Mouse (Mus musculus) 3T3-L1 (cell line): ENCODE measurements around the gene Gm11733.

Source experiments
- DNase-seq: peaks from one replicate; pipeline ENCODE4 v3.0.0-alpha.2; 2015; ENCODE audit warnings: low read depth, low spot score

Gene Gm11733

GRCm38 (mm10) chr11:117478271-117479006 is 5.7 kb upstream of the Gm11733 start:
- no peak for DNase-seq

DNA sequence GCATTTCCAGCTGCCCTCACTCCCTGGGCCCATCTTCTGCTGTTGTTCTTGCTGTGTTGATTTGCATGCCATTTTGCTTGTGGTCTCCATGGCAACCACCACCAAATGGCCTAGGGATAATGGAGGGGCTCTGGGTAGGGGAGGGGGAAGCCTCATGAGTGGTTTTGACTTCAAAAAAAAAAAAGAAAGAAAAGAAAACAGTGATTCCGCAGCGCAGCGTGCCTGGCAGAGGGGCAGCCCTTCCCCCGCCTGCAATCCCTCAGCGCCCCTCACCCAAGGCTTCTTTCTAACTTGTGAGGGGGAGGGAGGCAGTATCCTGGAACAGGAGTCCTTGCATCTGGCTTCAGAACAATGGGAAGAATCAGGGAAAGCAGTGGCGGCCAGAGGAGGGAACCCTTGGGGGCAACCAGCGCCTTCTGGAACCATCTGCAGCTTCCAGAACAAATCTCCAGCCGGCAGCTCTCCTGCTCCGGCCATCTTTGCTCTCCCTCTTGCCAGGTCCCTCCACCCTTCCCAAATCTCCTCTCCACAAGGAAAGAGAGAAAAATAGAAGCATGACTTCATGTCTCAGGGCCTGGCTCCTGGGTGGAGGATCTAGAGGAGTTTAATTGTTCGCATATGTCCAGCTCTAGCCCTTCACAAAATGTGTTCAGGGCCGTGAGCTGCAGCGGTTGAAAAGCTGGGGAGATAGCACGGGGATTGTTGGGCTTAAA is 5.0 kb upstream of the Gm11733 start:
- DNase-seq: peak; percentile 19

DNA sequence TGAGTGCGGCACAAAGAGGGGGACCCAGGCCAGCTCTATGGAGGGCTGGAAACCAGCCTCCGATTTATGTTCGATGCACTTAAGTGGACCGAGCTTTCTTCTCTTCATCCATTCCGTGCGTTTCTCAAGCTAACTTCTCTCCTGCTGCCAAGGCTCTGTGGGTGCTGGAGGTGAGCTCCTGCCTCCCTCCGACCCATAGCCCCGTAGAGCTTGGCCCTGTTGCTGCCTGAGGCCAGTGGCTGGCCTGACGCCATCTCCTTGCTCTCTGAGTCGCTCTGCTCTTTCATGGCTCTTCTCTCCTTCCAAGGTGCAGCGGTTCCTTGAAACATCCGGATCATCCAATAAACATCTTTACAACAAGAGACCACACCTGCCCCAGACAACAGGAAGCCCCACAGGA is 4.4 kb upstream of the Gm11733 start:
- no peak for DNase-seq

DNA sequence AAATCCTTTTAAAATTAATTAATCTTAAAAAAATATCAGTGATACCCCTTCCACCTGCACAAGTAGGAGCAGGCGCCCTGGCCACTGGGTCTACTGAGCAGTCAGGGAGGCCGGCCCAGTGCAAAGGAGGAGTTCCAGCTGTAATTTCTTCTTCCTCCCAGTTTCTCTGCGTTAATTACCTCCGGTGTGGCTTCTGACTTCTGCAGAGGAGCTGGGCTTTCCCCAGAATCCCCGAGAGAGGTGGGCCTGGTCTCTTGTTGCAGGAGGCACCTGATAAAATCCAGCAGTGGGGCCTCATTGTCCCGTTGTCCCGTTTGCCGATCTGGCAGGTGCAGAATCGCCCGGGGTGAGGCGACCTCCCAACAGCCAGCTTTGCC is 1.9 kb upstream of the Gm11733 start:
- DNase-seq: no peak

- DNase-seq: peak; percentile 9
These were observed 1.3 kb upstream of the Gm11733 start for GRCm38 (mm10) chr11:117482677-117483511.

DNA sequence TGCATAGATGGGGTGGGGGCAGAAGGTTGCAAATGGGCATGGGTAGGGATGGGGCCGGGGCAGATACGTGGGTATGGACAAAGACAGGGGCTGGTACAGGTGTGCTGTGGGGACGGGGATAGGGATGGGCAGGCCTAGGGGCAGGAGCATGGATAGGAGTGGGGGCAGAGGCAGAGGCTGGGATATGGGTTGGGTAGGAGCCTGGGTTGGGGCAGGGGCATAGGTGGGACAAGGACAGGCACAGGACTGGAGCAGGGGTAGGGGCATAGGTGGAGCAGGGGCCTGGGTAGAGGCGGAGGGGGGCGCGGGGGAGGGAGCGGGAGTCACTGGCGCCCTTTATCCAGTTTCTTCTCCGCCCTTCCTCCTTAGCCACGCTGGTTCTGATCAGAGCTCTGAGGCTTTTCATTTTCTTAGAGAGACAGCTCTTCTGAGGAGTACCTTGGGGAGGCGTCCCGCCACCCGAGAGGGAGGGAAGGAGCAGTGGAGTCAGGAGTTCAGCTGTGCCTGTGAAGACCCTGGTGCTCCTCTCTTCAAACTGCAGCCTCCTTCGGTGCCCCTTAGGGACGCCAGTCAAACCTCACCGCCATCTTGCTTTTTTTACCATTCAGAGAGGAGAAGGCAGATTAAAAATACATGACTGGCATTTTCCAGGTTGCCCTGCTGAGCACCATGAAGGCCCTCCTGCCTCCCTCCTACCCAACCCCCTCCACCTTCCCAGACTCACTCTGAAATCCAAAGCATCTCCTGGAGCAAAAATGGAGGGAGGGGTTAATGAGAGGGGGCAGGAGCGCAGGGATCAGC is 7.4 kb downstream of the Gm11733 start:
- DNase-seq: no peak

DNA sequence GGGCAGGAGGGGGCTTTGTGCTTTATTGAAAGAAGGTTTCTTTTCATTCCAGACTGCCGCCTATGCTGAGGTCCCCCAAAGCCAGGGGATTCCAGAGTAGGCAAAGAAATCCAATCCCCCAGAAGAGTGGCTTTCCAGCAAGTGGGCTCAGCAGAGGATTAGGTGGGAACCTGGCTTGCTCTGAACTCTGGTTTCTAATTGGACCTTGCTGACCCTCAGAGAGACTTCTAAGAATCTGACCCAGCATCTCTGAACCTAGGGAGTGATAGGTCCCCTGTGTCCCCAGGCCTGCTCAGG is 8.0 kb downstream of the Gm11733 start:
- DNase-seq: no peak

DNA sequence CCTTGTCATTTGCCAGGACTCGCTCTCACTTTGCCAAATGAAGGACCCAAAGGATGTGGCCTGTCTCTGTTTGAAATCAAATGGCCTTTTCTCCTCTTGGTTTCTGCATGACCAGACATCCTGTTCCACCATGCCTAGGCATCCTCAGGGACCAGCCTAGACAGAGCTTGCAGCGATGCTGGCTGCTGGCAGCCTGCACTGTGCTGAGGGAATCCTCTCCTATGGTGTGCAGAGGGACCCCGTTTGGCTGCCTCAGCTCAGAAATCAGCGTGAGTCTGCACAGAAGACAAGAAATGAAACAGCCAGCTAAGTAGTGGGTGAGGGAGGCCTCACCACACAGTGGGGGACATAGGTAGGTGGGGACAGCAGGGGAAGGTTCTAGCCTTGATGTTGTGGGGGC is 12.6 kb downstream of the Gm11733 start:
- no peak for DNase-seq

DNA sequence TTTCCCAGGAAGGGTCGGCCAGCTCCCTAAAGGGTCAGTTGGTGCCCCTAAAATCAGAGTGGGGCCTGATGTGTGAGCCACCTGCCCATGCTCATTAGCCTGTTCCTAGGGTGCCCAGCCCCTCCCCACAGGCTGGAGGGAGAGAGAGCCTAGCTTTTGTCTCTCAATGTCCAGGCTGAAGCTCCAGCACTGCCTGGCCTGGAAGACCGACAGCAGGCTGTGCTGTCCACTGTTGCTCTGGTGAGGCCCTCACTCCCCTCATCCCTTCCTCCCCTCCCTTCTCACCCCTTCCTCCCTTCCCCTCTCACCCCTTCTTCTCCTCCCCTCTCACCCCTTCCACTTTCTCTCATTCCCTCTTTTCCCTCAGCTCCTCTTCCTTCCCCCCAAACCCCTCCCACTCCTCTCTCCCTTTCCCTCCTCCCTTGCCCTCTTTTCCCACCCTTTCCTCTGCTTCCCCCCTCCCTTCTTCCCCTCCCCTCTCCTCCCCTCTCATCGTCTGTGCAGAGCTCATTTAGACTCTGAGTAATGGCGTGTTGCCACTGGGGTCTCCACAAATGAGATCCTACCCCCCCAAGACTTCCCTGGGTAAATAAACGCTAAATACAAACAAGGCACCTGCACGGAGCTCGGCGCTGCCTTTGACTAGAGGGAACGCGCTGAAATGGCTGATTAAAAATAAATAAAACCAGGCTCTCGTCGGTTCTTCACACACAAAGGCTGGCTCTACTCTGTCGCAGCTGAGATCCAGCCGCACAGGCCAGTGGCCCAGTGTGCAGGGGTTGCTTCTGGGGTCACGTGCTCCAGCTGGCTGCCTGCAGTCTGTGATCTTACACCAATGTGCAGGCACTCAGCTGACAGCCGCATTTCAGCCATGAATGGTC is 13.3 kb downstream of the Gm11733 start:
- DNase-seq: no peak

- DNase-seq: no peak
These were observed 14.0 kb downstream of the Gm11733 start for GRCm38 (mm10) chr11:117498137-117498511.

DNA sequence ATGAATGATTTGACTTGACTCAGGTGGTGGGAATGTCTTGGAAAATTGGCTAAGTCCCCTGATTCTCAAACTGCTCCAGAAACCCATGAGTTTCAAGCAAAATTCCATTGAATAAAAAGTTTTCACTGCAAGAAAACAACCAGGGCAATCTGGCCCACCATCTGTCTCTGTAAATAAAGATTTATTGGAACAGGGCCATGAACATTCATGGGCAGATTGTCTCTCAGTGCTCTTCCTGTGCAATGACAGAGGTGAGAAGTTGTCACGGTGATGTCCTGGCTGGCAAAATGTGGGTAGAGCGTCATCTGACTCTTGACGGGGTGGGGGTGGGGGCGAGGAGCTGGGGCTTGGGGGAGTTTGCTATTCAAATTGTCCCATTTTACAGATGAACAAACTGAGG is 24.8 kb downstream of the Gm11733 start:
- no peak for DNase-seq

DNA sequence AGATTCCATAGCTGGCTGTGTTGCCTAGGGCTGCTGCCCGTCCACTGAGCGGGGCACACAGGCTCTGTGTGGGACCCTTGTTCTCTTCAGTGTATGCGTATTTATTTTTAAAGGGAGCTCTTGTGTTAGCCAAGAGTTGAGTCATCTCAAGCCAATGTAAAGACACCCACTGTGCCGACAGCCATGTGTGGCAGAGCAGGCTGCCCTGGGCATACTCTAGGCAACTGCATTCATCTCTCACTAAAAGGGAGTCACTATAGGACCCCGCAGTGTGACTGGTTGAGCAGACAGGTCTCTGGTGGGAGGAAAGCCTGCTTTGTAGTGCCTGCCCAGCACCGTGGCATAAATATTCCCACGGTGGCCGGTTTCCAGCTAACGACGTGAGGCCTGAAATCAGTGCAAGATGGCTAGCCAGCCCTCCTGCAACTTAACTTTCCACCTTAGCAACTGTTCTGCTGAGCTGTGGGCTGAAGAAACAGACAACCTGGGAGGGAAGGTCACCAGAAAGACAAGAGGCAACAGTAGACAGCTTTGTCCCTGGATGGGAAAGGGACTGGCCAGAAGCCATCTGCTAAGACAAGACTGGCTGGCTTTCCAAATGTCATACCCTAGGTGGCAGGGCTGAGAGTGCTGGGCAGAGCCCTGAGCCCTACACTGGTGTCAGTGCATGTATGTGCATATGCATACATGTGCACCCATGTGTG is 31.7 kb downstream of the Gm11733 start:
- no peak for DNase-seq

DNA sequence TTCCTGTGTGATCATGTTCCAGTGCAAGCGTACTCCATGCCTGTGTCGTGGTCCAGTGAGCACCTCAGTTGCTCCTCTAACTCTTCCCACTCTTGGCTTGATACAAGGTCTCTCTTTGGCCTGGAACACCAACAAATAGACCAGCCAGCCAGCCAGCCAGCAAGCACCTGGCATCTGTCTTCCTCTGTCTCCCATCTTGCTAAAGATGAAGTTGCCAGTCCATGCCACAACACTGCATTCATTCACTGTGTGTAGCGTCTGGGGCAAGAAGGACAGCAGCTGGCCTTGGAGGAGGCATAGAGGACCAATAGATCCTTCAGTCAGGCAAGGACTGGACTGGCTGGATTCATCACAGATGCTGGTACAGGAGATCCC is 32.2 kb downstream of the Gm11733 start:
- no peak for DNase-seq

- DNase-seq: no peak
These were observed 38.0 kb downstream of the Gm11733 start for GRCm38 (mm10) chr11:117521906-117522780.

- DNase-seq: no peak
These were observed 38.8 kb downstream of the Gm11733 start for GRCm38 (mm10) chr11:117522879-117523519.

DNA sequence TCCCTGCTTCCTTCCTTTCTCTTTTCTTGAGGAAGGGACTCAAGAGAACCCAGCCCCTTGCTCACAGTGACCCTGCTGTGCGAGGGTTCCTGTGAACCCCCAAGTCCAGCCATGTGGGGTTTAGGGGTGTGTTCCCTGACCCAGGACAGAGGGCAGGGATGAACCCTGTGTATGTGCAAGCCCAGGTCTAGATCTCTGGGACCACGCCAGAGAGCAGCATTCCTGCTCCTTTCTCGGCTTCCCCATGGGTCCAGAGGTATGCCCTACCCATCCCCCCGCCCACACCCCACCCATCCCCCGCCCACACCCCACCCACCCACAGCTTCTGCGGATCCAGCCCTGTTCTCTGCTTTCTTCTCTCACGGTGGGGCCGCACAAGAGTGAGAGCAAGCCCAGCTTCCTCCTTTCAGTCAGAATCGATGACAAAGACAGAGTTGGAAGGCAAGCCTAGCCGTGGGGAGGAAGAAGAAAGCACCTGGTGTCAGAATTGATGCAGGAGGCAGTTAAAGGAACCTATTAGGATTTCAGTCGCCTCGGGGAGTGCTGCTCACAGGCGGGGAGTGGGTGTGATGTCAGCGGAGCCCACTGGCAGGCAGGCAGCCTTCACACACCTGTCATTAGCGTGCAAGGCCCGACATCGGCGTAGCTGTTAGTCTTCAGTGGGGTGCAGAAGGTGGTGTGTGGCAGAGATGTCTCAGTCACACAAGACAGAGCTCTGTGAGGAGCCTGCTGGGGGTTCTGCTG is 41.6 kb downstream of the Gm11733 start:
- no peak for DNase-seq

DNA sequence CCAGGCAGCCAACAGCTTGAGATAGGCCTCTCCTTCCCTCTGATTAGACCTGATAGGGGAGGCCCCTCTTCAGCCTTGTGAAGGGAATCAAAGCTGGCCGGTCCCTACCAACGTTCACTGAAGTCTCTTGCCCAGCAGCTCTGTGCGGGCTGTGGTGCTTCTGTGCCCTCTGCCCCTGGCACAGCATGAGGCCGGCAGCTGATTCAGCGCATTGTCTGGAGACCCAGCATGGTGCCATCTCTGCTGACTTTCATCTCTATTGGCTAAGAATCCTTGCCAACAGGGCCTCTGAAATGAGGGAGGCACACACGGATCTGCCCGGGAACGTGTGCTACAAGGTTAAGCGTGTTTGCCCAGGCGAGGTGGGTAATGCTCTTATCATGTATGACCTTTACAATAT is 48.2 kb downstream of the Gm11733 start:
- DNase-seq: no peak

GRCm38 (mm10) chr11:117534912-117535311 is 50.7 kb downstream of the Gm11733 start:
- DNase-seq: peak; percentile 45
